Mouse (Mus musculus) embryonic facial prominence, embryonic 10.5 days (tissue): ENCODE measurements around the gene Tmem213. TPM values are rescaled to one million over a fixed set of nuclear protein-coding genes. Genes with fewer than 3 reads are reported as not detected.

Experiments
- DNase-seq: peaks from one replicate; pipeline ENCODE4 v3.0.0-alpha.2; 2017; ENCODE audit warnings: low spot score
- H3K27ac ChIP-seq: fragments of 300-500 bp; sonication (generic); replicated peaks from 2 replicates; pipeline ENCODE4 v1.5.1; 2016; ENCODE audit warnings: mild to moderate bottlenecking
- H3K27me3 ChIP-seq: fragments of 300-500 bp; sonication (generic); replicated peaks from 2 replicates; pipeline ENCODE4 v1.6.1; 2016; ENCODE audit warnings: low read depth, mild to moderate bottlenecking; ENCODE audit not compliant: poor library complexity, severe bottlenecking
- H3K36me3 ChIP-seq: fragments of 300-500 bp; sonication (generic); replicated peaks from 2 replicates; pipeline ENCODE4 v1.6.1; 2016; ENCODE audit warnings: mild to moderate bottlenecking, moderate library complexity
- H3K4me1 ChIP-seq: fragments of 300-500 bp; sonication (generic); 2 replicates; pipeline ENCODE4 v1.6.1; 2016
- H3K4me3 ChIP-seq: fragments of 300-500 bp; sonication (generic); 2 replicates; pipeline ENCODE4 v1.5.1; 2016; ENCODE audit warnings: mild to moderate bottlenecking, moderate library complexity
- H3K9me3 ChIP-seq: fragments of 300-500 bp; sonication (generic); 2 replicates; pipeline ENCODE4 v1.6.1; 2016; ENCODE audit warnings: mild to moderate bottlenecking
- WGBS: fragments of 180-500 bp; shearing (Covaris S2); methylation state at CpG from one replicate; pipeline ENCODE4 v1.1.7; 2016; 5-methylcytosine and 5-hydroxymethylcytosine counted together
- polyA plus RNA-seq: library from polyadenylated mRNA; unstranded; fragments of >200 nt; fragmentation: Nextera tagmentation; extraction: Ambion mirVana; gene quantifications from 2 replicates; pipeline ENCODE4 v1.2.1, GENCODE M21; 2016

The Tmem213 gene
- polyA plus RNA-seq, 1 experiment from 2014 or later: 0.25 TPM

- Histone ChIP-seq H3K27ac (no peak overlapping the region), H3K9me3 (no peaks in the 10 kb centered on the region), H3K4me1 (peaks cover 30% of the 10 kb centered on the region), H3K27me3 (no peaks in the 10 kb centered on the region), H3K4me3 (no peak overlapping the region), H3K36me3 (peaks cover 22% of the 10 kb centered on the region)
- DNase-seq: no peak
- 60% methylated on average over 9 of the region's 9 CpGs for WGBS
Observed at GRCm38 (mm10) chr6:38120681-38121371, 11.8 kb downstream of the Tmem213 start.

DNA sequence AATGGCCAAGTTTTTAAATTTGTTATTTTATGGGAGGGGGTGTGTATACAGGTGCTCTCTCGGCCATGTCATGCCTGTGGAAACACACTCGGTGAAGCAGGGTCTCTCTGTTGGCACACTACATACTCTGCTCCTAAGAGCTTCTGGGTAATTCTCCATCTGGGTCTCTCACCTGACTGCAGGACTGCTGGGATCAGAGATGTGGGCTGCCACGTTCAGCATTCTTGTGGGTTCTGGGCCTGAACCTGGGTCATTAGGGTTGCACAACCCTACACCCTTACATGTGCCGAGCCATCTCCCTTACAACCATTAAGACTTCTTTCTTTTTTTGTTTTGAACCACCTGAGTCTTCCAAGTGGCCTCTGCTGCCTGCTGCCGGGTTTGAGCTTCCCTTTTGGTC is 12.8 kb downstream of the Tmem213 start:
- Histone ChIP-seq H3K4me1 (peaks cover 27% of the 10 kb centered on the region), H3K27ac (no peak overlapping the region), H3K9me3 (no peaks in the 10 kb centered on the region), H3K4me3 (no peak overlapping the region), H3K36me3 (peaks cover 32% of the 10 kb centered on the region), H3K27me3 (no peaks in the 10 kb centered on the region)
- DNase-seq: no peak
- 81% methylated on average over 5 of the region's 5 CpGs for WGBS

- no peak overlapping the region for H3K4me3 ChIP-seq
- H3K27me3 ChIP-seq: no peaks in the 10 kb centered on the region
- peaks cover 41% of the 10 kb centered on the region for H3K36me3 ChIP-seq
- no peak overlapping the region for H3K27ac ChIP-seq
- WGBS: 67% methylated on average over 6 of the region's 6 CpGs
- no peak for DNase-seq
- peaks cover 27% of the 10 kb centered on the region for H3K4me1 ChIP-seq
- no peaks in the 10 kb centered on the region for H3K9me3 ChIP-seq
Observed at GRCm38 (mm10) chr6:38122791-38123190, 13.7 kb downstream of the Tmem213 start.

GRCm38 (mm10) chr6:38123471-38124206 is 14.6 kb downstream of the Tmem213 start:
- DNase-seq: no peak
- H3K9me3 ChIP-seq: no peaks in the 10 kb centered on the region

GRCm38 (mm10) chr6:38124207-38124835 is 15.3 kb downstream of the Tmem213 start, which contains the start of gene Atp6v0a4:
Atp6v0a4 (minus strand) TSS chr6:38124586.
- DNase-seq: no peak
- WGBS: 87% methylated on average over 7 of the region's 7 CpGs
- Histone ChIP-seq H3K4me1 (peaks cover 27% of the 10 kb centered on the region), H3K27me3 (no peaks in the 10 kb centered on the region), H3K4me3 (no peak within 1 kb of the TSS), H3K27ac (0 out of 2 replicates have a peak within 1 kb of the TSS, but pooled peaks have one; percentile 3), H3K36me3 (peaks cover 54% of the 10 kb centered on the region), H3K9me3 (no peaks in the 10 kb centered on the region)

More at GRCm38 (mm10) chr6:38123471-38124206, 14.6 kb downstream of the Tmem213 start:
- peaks cover 50% of the 10 kb centered on the region for H3K36me3 ChIP-seq
- H3K4me1 ChIP-seq: peaks cover 27% of the 10 kb centered on the region
- H3K27me3 ChIP-seq: no peaks in the 10 kb centered on the region
- 0 out of 2 replicates have a peak overlapping the region, but pooled peaks have one; percentile 3 for H3K27ac ChIP-seq
- no peak overlapping the region for H3K4me3 ChIP-seq
- WGBS: 79% methylated on average over 18 of the region's 18 CpGs

DNA sequence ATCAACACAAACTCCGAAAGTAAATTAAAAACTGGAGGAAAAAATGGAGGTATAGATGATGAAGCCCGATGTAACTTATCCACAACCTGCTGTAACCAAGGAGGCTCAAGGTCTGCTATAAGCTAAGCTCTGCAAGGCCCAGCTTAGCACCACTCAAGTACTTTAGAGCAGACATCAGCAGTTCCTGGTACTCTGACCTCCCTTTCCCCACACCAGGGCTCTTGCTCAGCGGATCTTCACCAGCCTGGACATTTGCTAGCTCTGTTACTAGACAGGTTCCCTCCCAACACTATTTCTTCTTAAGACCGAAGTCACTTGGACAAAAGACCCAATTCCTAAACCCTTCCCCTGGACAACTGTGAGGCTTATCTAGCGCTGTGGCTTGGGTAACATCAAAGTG is 15.8 kb downstream of the Tmem213 start:
- Histone ChIP-seq H3K9me3 (no peaks in the 10 kb centered on the region), H3K27ac (no peak overlapping the region), H3K36me3 (peaks cover 59% of the 10 kb centered on the region), H3K27me3 (no peaks in the 10 kb centered on the region), H3K4me1 (peaks cover 27% of the 10 kb centered on the region), H3K4me3 (no peak overlapping the region)
- 96% methylated on average over 5 of the region's 5 CpGs for WGBS
- DNase-seq: no peak

- no peak overlapping the region for H3K4me3 ChIP-seq
- H3K36me3 ChIP-seq: peaks cover 65% of the 10 kb centered on the region
- peaks cover 27% of the 10 kb centered on the region for H3K4me1 ChIP-seq
- no peaks in the 10 kb centered on the region for H3K27me3 ChIP-seq
- 89% methylated on average over 3 of the region's 3 CpGs for WGBS
- no peaks in the 10 kb centered on the region for H3K9me3 ChIP-seq
- no peak for DNase-seq
- H3K27ac ChIP-seq: no peak overlapping the region
Observed at GRCm38 (mm10) chr6:38125462-38125861, 16.4 kb downstream of the Tmem213 start.

GRCm38 (mm10) chr6:38128115-38128514 is 19.1 kb downstream of the Tmem213 start:
- no peak overlapping the region for H3K4me3 ChIP-seq
- no peaks in the 10 kb centered on the region for H3K27me3 ChIP-seq
- DNase-seq: no peak
- H3K27ac ChIP-seq: no peak overlapping the region
- H3K9me3 ChIP-seq: no peaks in the 10 kb centered on the region
- H3K4me1 ChIP-seq: peaks cover 12% of the 10 kb centered on the region; the same call in 1 of the 2 replicates
- WGBS: 90% methylated on average over 14 of the region's 14 CpGs
- H3K36me3 ChIP-seq: peaks cover 83% of the 10 kb centered on the region

DNA sequence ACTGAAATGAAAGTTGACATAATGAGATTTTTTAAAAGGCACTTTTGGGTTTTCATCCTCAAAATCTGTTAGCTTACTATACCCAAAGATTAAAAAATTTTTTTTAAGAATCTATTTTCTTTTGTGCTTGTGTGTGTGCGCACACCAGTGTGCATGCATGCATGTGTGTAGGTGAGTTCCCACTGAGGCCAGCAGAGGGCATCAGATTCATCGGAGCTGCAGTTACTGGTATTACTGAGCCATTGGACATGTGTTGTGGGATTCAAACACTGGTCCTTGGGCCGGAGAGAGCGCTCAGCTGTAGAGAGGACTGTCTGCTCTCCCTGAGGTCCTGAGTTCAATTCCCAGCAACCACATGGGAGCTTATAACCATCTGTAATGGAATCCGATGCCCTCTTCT is 20.8 kb downstream of the Tmem213 start:
- H3K4me1 ChIP-seq: no peaks in the 10 kb centered on the region
- no peaks in the 10 kb centered on the region for H3K27me3 ChIP-seq
- H3K9me3 ChIP-seq: no peaks in the 10 kb centered on the region
- H3K27ac ChIP-seq: no peak overlapping the region
- 95% methylated on average over 5 of the region's 5 CpGs for WGBS
- no peak overlapping the region for H3K4me3 ChIP-seq
- H3K36me3 ChIP-seq: peaks cover 82% of the 10 kb centered on the region
- no peak for DNase-seq

DNA sequence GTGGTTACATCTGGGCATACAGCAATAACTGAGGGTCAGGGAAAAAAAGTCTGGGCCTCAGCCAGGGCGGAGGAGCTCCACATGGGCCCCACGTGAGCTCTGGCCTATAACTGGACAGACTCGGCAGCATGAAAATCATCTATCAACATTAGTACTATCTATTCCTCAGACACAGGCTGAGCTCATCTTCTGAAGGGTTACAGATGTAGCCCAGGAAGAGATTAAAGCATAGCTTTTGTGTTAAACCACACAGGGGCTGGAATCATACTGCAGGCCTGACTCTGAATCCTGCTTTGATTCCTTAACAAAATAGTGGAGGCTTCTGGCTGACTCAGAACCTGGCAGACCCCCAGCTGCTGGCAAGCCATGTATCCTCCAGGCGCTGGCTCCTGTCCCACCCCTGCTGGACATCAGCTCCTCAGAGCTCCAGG is 22.8 kb downstream of the Tmem213 start:
- Histone ChIP-seq H3K9me3 (no peaks in the 10 kb centered on the region), H3K27ac (no peak overlapping the region), H3K4me3 (no peak overlapping the region), H3K36me3 (peaks cover 82% of the 10 kb centered on the region), H3K27me3 (no peaks in the 10 kb centered on the region), H3K4me1 (no peaks in the 10 kb centered on the region)
- DNase-seq: no peak
- WGBS: 91% methylated on average over 4 of the region's 4 CpGs

DNA sequence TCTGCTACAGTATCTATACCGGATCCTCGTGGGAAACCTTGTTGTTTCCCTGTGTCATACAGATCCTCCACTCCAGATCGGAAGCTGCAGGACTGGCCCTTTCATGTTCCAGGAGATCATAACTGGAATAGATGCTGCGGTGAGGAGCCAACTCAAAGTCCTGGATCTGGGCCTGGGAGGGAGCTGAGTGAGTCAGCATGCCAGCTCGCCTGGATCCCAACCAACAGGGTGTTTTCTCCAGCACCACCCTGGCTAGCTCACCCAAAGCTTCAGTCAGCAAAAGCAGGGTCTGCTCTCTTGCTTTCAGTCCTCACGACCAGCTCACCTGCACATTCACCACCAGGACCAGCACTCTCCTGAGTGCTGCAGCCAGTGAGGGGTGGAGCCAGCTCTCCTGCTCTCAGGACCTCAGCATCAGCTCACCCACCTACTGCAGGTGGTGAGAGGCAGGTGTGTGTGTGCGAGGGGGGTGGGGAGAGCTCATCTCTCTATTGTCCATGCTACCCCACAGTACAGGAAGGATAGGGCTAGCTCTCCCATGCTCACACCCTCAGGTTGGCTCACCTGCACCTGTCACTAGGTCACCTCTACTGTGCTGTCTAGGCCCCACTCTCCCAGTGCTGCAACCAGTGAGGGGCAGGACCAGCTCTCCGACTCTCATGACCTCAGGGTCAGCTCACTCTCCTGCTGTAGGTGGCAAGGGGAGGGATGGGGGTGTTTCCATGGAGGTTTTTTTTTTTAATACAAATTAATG is 25.9 kb downstream of the Tmem213 start:
- 86% methylated on average over 8 of the region's 8 CpGs for WGBS
- H3K9me3 ChIP-seq: no peaks in the 10 kb centered on the region
- no peaks in the 10 kb centered on the region for H3K4me1 ChIP-seq
- no peak overlapping the region for H3K27ac ChIP-seq
- H3K4me3 ChIP-seq: no peak overlapping the region
- peaks cover 84% of the 10 kb centered on the region for H3K36me3 ChIP-seq
- no peak for DNase-seq
- no peaks in the 10 kb centered on the region for H3K27me3 ChIP-seq

DNA sequence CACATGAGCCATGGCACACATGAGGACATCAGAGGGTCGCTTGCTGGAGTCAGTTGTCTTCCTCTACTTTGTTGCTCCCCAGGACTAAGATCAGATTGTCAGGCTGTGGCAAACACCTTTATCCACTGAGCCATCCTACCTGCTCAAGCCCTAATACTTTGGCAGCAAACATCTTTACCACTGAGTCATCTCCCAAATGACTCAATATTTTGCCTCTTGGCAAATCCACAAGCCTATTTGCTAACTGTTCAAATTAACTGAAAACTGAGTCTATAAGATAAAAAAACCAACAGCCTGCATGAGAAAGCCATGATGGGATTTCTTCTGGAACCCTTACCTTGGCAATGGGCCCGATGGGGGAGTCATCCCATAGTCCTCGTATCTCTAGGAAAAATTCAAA is 30.0 kb downstream of the Tmem213 start:
- peaks cover 82% of the 10 kb centered on the region for H3K36me3 ChIP-seq
- H3K27me3 ChIP-seq: no peaks in the 10 kb centered on the region
- no peak overlapping the region for H3K4me3 ChIP-seq
- 87% methylated on average over 3 of the region's 3 CpGs for WGBS
- no peak for DNase-seq
- no peaks in the 10 kb centered on the region for H3K9me3 ChIP-seq
- no peak overlapping the region for H3K27ac ChIP-seq
- H3K4me1 ChIP-seq: no peaks in the 10 kb centered on the region
